Mouse (Mus musculus): ENCODE results near the gene Esyt3. TPM values are rescaled to one million over a fixed set of nuclear protein-coding genes. Genes with fewer than 3 reads are reported as not detected.

The Esyt3 gene
- polyA plus RNA-seq, 1 experiment from 2014 or later: 0.38 TPM

DNA sequence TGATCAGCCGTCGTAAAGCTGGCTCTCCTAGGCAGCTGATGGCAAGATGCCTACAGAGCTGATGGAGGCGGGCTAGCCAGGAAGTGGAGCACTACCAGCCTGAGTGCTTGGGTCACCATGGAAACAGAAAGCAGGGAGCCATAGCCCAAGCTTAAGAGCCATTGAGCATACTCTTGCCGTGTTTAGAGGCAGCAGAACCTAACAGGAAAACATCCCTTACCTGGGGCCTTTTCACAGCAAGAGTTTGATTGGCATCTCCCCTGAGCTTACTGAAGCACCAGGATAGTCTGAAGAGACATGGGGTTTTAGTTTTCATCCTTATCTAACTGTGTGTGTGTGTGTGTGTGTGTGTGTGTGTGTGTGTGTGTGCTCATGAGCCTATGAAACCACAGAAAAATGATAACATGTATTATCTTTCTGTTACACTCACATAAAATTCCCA is 13.0 kb downstream of the Esyt3 start:
- ATAC-seq (ENCODE audit: low FRiP score): peak; percentile 65; the same call in 1 of the 2 replicates
- H3K27ac ChIP-seq: no peak overlapping the region

DNA sequence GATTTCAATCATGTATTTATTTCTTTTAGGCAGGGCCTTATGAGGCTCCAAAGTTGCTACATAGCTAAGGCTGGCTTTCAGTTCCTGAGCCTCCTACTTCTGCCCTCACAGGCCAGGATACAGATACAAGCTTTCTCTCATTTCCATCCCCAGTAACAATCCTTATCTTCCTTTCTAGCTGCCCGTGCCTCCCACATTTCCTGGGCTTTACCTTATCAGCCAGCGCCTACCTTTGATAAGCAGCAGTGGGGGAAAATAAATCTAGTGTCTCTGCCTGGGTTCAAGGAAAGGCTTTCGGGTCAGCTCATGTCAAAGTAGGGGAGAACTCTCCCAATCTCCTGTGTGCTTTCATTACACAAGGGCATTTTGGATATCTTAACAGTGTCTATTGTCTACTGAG is 16.8 kb downstream of the Esyt3 start:
- 86% methylated on average over 3 of the region's 3 CpGs for whole genome bisulfite sequencing
- Histone ChIP-seq H3K27me3 (no peaks in the 10 kb centered on the region), H3K9me3 (no peaks in the 10 kb centered on the region), H3K4me3 (no peak overlapping the region), H3K4me1 (replicated peaks) (0 out of 2 replicates have a peak, but pooled peaks cover 5% of the 10 kb centered on the region), H3K9ac (no peak overlapping the region), H3K36me3 (no peaks in the 10 kb centered on the region), H3K4me2 (no peak overlapping the region), H3K27ac (no peak overlapping the region)
- no peak for ATAC-seq (ENCODE audit: low FRiP score)

More for the DNA sequence above, 13.0 kb downstream of the Esyt3 start:
- Histone ChIP-seq H3K9ac (no peak overlapping the region), H3K4me3 (no peak overlapping the region), H3K27me3 (no peaks in the 10 kb centered on the region), H3K36me3 (no peaks in the 10 kb centered on the region), H3K4me2 (no peak overlapping the region), H3K9me3 (peaks cover 7% of the 10 kb centered on the region; the same call in 1 of the 2 replicates), H3K4me1 (replicated peaks) (0 out of 2 replicates have a peak, but pooled peaks cover 5% of the 10 kb centered on the region)
- 44% methylated on average over 4 of the region's 4 CpGs for WGBS

DNA sequence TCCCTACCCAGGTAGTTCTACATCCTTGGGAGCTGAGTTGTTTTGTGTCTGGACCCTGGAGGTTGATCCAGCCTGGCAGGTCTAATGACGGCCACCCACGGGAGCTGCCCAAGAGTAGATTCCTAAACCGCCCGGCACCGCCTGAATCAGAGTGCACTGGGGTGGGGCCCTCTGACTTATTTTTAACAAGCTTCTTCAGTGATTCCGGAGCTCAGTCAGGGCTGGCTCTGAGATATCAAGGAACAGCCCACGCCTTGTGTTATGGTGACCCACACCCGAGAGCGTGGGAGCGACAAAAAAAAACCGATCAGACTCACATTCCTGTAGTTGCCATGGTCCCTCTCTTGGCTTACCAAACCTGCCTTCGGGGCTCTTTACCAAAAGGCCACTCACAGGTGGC is 18.2 kb downstream of the Esyt3 start:
- Histone ChIP-seq H3K4me2 (no peak overlapping the region), H3K36me3 (no peaks in the 10 kb centered on the region), H3K27me3 (no peaks in the 10 kb centered on the region), H3K27ac (no peak overlapping the region), H3K9me3 (no peaks in the 10 kb centered on the region), H3K4me1 (replicated peaks) (0 out of 2 replicates have a peak, but pooled peaks cover 2% of the 10 kb centered on the region), H3K9ac (no peak overlapping the region), H3K4me3 (no peak overlapping the region)
- ATAC-seq (ENCODE audit: low FRiP score): no peak
- 67% methylated on average over 12 of the region's 12 CpGs for WGBS

DNA sequence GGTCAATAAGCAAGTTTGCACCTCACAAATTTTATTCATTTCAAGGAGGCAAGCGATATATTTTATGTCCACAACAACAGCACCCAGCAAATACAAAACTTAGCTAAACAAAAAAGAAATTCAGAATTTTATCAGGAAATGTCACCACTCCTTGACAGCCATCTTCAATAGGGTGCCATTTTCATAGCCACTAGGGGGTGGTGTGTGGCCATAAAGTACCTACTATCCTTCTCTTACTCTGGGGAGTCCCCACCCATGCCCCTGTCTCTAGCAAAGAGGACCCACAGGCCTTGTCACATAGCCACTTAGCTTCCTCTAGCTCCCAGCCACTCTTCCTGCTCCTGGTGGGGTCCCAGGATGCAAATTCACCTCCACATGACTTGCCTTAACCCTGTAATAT is 19.2 kb downstream of the Esyt3 start:
- H3K4me2 ChIP-seq: no peak overlapping the region
- H3K4me1 ChIP-seq (replicated peaks): no peaks in the 10 kb centered on the region
- H3K4me3 ChIP-seq: no peak overlapping the region
- no peak for ATAC-seq (ENCODE audit: low FRiP score)
- H3K9me3 ChIP-seq: no peaks in the 10 kb centered on the region
- 86% methylated on average over 1 of the region's 1 CpGs for WGBS
- no peak overlapping the region for H3K27ac ChIP-seq
- no peak overlapping the region for H3K9ac ChIP-seq
- no peaks in the 10 kb centered on the region for H3K36me3 ChIP-seq
- no peaks in the 10 kb centered on the region for H3K27me3 ChIP-seq

DNA sequence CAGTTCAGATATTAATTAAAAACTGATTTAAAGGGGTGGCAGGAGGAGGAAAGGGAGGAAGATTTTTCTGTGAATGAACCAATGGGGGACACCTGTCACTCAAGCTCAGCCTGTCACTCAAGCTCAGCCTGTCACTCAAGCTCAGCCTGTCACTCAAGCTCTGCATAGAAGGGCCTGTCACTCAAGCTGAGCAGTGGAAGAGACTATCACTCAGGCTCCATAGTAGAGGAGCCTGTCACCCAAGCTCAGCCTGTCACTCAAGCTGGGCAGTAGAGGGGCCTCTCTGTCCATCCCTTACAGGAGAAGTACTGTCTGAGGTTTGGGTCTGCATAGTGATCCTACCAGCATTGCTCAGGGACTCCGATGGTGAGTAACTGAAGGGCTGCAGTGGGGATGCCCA is 20.1 kb downstream of the Esyt3 start:
- Histone ChIP-seq H3K27ac (no peak overlapping the region), H3K4me2 (no peak overlapping the region), H3K4me3 (no peak overlapping the region), H3K4me1 (replicated peaks) (no peaks in the 10 kb centered on the region), H3K36me3 (no peaks in the 10 kb centered on the region), H3K27me3 (no peaks in the 10 kb centered on the region), H3K9ac (no peak overlapping the region), H3K9me3 (no peaks in the 10 kb centered on the region)
- 100% methylated on average over 1 of the region's 1 CpGs for WGBS
- no peak for ATAC-seq (ENCODE audit: low FRiP score)

DNA sequence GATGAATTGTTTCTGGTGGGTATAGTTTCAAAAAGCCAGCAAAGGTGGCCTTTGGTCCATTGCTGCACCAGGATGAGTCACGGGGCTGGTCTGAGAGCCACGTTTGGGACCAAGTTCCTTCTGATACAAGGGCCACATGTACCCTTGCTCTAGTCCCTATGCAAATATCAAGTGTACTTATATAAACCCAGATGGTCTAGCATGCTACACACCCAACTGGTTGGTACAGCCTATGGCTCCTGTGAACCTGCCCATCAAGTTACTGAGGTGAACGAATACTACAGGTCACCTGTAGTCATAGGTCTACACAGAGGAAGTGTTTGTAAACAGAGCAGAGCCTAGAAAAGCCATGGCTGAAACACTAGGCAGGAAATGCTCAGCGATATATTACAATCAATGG is 21.8 kb downstream of the Esyt3 start:
- H3K4me3 ChIP-seq: no peak overlapping the region
- 84% methylated on average over 4 of the region's 4 CpGs for WGBS
- no peak for ATAC-seq (ENCODE audit: low FRiP score)
- H3K27me3 ChIP-seq: no peaks in the 10 kb centered on the region
- no peak overlapping the region for H3K4me2 ChIP-seq
- H3K9me3 ChIP-seq: no peaks in the 10 kb centered on the region
- H3K4me1 ChIP-seq (replicated peaks): no peaks in the 10 kb centered on the region
- no peak overlapping the region for H3K9ac ChIP-seq
- H3K27ac ChIP-seq: no peak overlapping the region
- no peaks in the 10 kb centered on the region for H3K36me3 ChIP-seq

DNA sequence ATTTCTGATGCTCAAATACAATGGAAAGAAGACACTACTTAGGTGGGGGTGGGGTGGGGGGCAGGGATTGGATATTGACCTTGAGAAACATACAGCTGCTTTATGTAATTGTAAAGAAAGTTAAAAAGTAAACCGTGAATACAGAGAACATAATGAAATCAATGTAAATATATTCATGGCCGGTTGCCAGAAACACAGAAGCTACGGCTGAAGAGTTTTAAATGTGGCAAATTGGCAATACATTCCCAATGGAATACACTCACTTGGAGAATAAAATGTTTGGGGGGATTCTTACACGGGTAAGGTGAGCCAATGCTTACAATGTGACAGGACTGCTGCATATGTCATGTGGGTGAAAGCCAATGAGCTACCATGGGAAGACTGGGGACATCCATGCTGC is 31.5 kb downstream of the Esyt3 start:
- no peak for ATAC-seq (ENCODE audit: low FRiP score)
- 33% methylated on average over 4 of the region's 4 CpGs for WGBS

DNA sequence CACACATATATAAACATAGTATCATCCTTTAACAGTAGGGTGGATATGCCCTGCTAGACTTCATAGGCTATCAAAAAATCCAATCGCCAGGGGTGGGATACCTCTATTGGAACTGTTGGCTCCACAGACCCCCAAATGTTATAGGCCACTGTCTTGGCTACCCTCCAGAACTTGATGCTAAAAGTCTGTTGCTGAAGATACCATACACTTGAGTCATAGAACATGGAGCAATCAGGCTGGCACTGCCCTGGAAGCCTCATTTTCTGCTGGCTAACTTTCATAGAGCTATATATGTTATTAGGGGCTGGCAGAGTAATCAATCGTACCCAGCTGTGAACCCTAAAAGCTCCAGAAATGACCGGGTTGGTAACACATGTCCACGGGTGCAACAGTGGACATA is 32.4 kb downstream of the Esyt3 start:
- Histone ChIP-seq H3K9ac (no peak overlapping the region), H3K4me3 (no peak overlapping the region), H3K27ac (no peak overlapping the region), H3K4me1 (replicated peaks) (peaks cover 15% of the 10 kb centered on the region; the same call in 1 of the 2 replicates), H3K27me3 (0 out of 2 replicates have a peak, but pooled peaks cover 3% of the 10 kb centered on the region), H3K9me3 (no peaks in the 10 kb centered on the region), H3K4me2 (no peak overlapping the region), H3K36me3 (no peaks in the 10 kb centered on the region)
- WGBS: 87% methylated on average over 4 of the region's 4 CpGs
- ATAC-seq (ENCODE audit: low FRiP score): no peak

More for the DNA sequence above, 31.5 kb downstream of the Esyt3 start:
- Histone ChIP-seq H3K27ac (no peak overlapping the region), H3K4me3 (no peak overlapping the region), H3K4me2 (no peak overlapping the region), H3K36me3 (no peaks in the 10 kb centered on the region), H3K4me1 (replicated peaks) (peaks cover 15% of the 10 kb centered on the region; the same call in 1 of the 2 replicates), H3K9me3 (no peaks in the 10 kb centered on the region), H3K9ac (no peak overlapping the region), H3K27me3 (0 out of 2 replicates have a peak, but pooled peaks cover 3% of the 10 kb centered on the region)

DNA sequence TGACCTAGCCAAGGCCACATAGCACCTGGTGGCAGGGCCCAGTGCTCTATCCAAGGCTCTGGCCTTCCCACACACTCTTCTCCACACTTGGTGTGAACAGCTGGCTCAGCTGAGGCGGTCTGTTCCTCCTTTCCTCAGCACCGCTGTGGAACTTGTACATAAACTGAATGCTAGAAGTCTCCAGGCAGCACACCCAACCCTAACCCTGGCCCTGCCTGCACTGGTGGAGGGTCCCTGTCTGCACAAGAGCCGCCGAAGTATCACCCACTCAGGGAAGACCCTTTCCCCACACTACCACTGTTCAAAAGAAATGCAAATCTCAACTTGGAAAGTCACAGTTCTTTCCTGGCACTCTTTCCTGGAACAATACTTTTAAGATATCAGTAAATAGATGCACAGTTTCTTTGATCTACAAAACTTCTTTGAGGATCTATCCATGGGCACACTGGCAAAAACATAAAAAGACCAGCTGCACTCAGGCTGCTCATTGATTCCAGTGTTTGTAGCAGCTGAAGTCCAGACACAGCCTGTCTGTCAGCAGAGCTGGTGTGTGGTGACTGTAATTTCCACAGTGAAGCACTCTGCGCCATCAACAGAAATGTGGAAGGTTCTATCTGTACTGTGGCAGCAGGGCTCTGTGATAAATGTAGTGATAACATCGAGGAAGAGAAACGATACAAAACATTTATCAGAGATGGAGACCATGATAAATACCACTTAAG is 33.0 kb downstream of the Esyt3 start:
- 89% methylated on average over 7 of the region's 7 CpGs for WGBS
- Histone ChIP-seq H3K9me3 (no peaks in the 10 kb centered on the region), H3K4me2 (no peak overlapping the region), H3K36me3 (no peaks in the 10 kb centered on the region), H3K4me3 (no peak overlapping the region), H3K4me1 (replicated peaks) (peaks cover 15% of the 10 kb centered on the region; the same call in 1 of the 2 replicates), H3K27me3 (0 out of 2 replicates have a peak, but pooled peaks cover 3% of the 10 kb centered on the region), H3K9ac (no peak overlapping the region), H3K27ac (no peak overlapping the region)
- no peak for ATAC-seq (ENCODE audit: low FRiP score)

DNA sequence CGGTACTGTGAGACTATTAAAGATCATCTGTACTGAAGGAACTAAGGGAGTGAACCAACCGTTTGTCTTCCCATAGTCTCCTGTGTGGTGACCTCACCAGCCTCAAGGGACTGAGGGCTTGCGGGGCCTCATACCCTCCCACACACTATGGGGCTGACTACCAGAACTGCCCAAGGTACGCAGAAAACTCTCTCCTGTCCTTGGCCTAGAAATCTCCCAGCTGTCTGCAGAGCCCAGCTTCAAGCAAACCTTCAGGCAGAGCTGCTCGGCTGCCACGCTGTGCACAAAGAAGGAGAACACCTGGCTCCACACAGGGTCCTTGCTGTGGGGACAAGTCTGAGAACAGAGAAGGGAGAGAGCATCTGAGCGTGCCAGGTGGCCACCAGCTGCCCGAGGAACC is 38.4 kb downstream of the Esyt3 start:
- no peaks in the 10 kb centered on the region for H3K36me3 ChIP-seq
- no peaks in the 10 kb centered on the region for H3K27me3 ChIP-seq
- no peak overlapping the region for H3K4me2 ChIP-seq
- no peak overlapping the region for H3K9ac ChIP-seq
- H3K27ac ChIP-seq: no peak overlapping the region
- no peaks in the 10 kb centered on the region for H3K9me3 ChIP-seq
- H3K4me3 ChIP-seq: no peak overlapping the region
- H3K4me1 ChIP-seq (replicated peaks): peaks cover 12% of the 10 kb centered on the region; the same call in 1 of the 2 replicates
- 78% methylated on average over 8 of the region's 8 CpGs for WGBS
- no peak for ATAC-seq (ENCODE audit: low FRiP score)

DNA sequence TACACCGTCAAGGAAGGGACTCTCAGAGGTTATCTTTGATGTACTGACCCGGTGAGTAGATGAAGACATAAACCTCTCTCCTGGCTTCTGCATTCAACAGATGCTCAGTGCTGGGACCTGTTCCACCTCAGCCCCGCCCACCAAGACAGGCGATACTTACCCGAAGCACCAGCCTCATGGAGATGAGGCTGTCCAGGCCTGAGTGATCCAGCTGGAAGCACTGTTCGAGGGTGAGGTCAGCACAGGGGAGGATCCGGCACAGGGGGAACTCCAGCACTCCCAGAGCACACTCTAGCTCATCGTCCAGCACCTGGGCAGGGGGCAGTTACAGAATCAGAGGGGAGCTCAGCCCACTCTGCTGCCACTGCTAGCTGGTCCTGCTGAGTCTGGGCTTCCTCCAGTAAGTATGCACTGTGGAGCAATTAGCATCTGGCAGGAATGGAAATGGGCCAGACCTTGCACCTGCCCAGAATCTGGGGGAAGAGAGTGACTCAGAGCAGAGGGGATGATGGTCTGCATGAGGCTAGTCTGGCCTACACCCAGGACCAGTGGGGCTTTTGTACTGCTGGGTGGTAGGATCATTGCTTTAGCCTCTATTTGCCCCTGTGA is 38.9 kb downstream of the Esyt3 start:
- H3K36me3 ChIP-seq: no peaks in the 10 kb centered on the region
- H3K9me3 ChIP-seq: no peaks in the 10 kb centered on the region
- no peak overlapping the region for H3K9ac ChIP-seq
- 67% methylated on average over 8 of the region's 8 CpGs for WGBS
- H3K4me3 ChIP-seq: no peak overlapping the region
- no peak overlapping the region for H3K4me2 ChIP-seq
- H3K27me3 ChIP-seq: no peaks in the 10 kb centered on the region
- peaks cover 11% of the 10 kb centered on the region; the same call in 1 of the 2 replicates for H3K4me1 ChIP-seq (replicated peaks)
- H3K27ac ChIP-seq: no peak overlapping the region
- ATAC-seq (ENCODE audit: low FRiP score): 0 out of 2 replicates have a peak, but pooled peaks have one; percentile 36

DNA sequence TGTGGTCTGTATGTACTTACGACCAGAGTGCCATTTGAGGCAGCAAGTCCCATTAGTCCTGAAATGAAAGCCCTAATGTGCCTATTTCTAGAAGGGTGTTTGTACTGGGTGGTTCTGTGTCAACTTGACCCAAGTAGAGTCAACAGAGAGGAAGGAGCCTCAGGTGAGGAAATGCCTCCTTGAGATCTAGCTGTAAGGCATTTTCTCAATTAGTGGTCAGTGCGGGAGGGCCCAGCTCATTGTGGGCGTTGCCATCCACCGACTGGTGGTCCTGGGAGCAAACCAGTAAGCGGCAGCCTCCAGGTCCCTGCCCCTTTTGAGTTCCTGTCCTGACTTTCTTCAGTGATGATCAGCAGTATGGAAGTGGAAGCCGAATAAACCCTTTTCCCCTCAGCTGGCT is 52.1 kb downstream of the Esyt3 start:
- Histone ChIP-seq H3K4me3 (no peak overlapping the region), H3K4me2 (no peak overlapping the region), H3K9ac (no peak overlapping the region), H3K4me1 (replicated peaks) (no peaks in the 10 kb centered on the region), H3K27me3 (no peaks in the 10 kb centered on the region), H3K9me3 (no peaks in the 10 kb centered on the region), H3K27ac (no peak overlapping the region), H3K36me3 (peaks cover 62% of the 10 kb centered on the region)
- no peak for ATAC-seq (ENCODE audit: low FRiP score)
- WGBS: 84% methylated on average over 6 of the region's 6 CpGs

Measured in hindbrain, embryonic 13.5 days (tissue).